Mouse (Mus musculus): Measurements from ENCODE around the gene Tmem156. TPM values are rescaled to one million over a fixed set of nuclear protein-coding genes. Genes with fewer than 3 reads are reported as not detected.
"Not testable (repeated sequence)": the region's sequence is repeated elsewhere in the genome, so short reads cannot be mapped to it uniquely, and the experiment has no call there.

The Tmem156 gene
- polyA plus RNA-seq, 1 experiment, result 3.6 TPM

GRCm38 (mm10) chr5:65128481-65128880 is 36.5 kb upstream of the Tmem156 start:
- Histone ChIP-seq H3K4me1 (replicated peaks; ENCODE audit: control insufficient read depth, insufficient read depth, low read length) (no peaks in the 10 kb centered on the region), H3K36me3 (ENCODE audit: control insufficient read depth, insufficient read depth, low read length) (no peaks in the 10 kb centered on the region), H3K27me3 (ENCODE audit: control insufficient read depth, insufficient read depth, low read length) (no peaks in the 10 kb centered on the region), H3K27ac (ENCODE audit: control insufficient read depth, insufficient read depth, low read length) (no peak overlapping the region), H3K4me3 (ENCODE audit: control insufficient read depth, insufficient read depth, low read length) (no peak overlapping the region)
- DNase-seq, result no peak
- TF ChIP-seq POLR2A (IDR thresholded peaks at IDR 0.05; ENCODE audit: control insufficient read depth, extremely low read depth, insufficient read depth, low read length, poor library complexity) (no peak), CTCF (IDR thresholded peaks at IDR 0.05; ENCODE audit: borderline replicate concordance, control insufficient read depth, extremely low read depth, insufficient read depth, low read length, poor library complexity) (no peak)
- 11% methylated on average over 2 of the region's 2 CpGs for WGBS

DNA sequence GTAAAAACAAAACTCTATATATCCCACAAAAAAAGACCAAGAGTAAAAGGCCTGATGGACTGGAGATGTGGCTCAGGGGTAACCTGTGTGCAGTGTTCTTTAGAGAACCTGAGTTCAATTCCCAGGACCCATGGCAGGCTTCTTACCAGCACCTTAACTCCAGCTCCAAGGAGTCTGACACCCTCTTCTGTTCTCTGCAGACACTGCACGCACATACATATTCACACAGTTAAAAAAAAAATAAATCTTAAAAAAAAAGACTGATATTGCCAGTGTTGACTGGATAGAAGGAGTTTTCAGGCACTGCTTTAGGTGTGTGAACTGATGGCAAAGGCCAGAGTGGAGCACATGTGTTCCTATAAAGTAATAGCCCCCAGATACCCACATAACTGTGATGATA is 34.2 kb upstream of the Tmem156 start:
- Histone ChIP-seq H3K4me3 (ENCODE audit: control insufficient read depth, insufficient read depth, low read length) (no peak overlapping the region), H3K27me3 (ENCODE audit: control insufficient read depth, insufficient read depth, low read length) (no peaks in the 10 kb centered on the region), H3K4me1 (replicated peaks; ENCODE audit: control insufficient read depth, insufficient read depth, low read length) (no peaks in the 10 kb centered on the region), H3K36me3 (ENCODE audit: control insufficient read depth, insufficient read depth, low read length) (no peaks in the 10 kb centered on the region), H3K27ac (ENCODE audit: control insufficient read depth, insufficient read depth, low read length) (no peak overlapping the region)
- WGBS, result 92% methylated on average over 1 of the region's 1 CpGs
- no peak for DNase-seq
- TF ChIP-seq POLR2A (IDR thresholded peaks at IDR 0.05; ENCODE audit: control insufficient read depth, extremely low read depth, insufficient read depth, low read length, poor library complexity) (no peak), CTCF (IDR thresholded peaks at IDR 0.05; ENCODE audit: borderline replicate concordance, control insufficient read depth, extremely low read depth, insufficient read depth, low read length, poor library complexity) (no peak)

- TF ChIP-seq CTCF (IDR thresholded peaks at IDR 0.05; ENCODE audit: borderline replicate concordance, control insufficient read depth, extremely low read depth, insufficient read depth, low read length, poor library complexity), result no peak
- TF ChIP-seq POLR2A (IDR thresholded peaks at IDR 0.05; ENCODE audit: control insufficient read depth, extremely low read depth, insufficient read depth, low read length, poor library complexity), result no peak
- Histone ChIP-seq H3K4me3 (ENCODE audit: control insufficient read depth, insufficient read depth, low read length) (no peak overlapping the region), H3K27me3 (ENCODE audit: control insufficient read depth, insufficient read depth, low read length) (no peaks in the 10 kb centered on the region), H3K36me3 (ENCODE audit: control insufficient read depth, insufficient read depth, low read length) (no peaks in the 10 kb centered on the region), H3K4me1 (replicated peaks; ENCODE audit: control insufficient read depth, insufficient read depth, low read length) (no peaks in the 10 kb centered on the region), H3K27ac (ENCODE audit: control insufficient read depth, insufficient read depth, low read length) (no peak overlapping the region)
- WGBS, result 96% methylated on average over 3 of the region's 3 CpGs
- no peak for DNase-seq
Measured at GRCm38 (mm10) chr5:65122616-65123015, 30.7 kb upstream of the Tmem156 start.

DNA sequence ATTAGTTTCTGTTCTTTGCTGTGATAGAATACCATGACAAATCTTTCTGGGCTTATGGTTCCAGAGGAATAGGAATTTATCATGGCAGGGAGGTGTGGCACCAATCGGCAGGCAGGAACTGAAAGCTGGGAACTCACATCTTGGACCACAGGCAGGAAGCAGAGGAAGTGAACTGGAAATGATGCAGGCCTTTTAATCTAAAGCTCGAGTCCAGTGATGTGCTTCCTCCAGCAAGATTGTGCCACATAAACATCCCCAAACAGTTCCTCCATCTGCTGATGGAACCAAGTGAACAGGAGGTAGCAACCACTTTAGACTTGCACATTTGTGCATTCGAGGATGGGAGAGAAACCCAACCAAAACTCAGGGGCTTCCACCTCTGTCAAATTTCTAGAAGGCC is 28.0 kb upstream of the Tmem156 start:
- Histone ChIP-seq H3K36me3 (ENCODE audit: control insufficient read depth, insufficient read depth, low read length) (no peaks in the 10 kb centered on the region), H3K4me3 (ENCODE audit: control insufficient read depth, insufficient read depth, low read length) (no peak overlapping the region), H3K27me3 (ENCODE audit: control insufficient read depth, insufficient read depth, low read length) (no peaks in the 10 kb centered on the region), H3K4me1 (replicated peaks; ENCODE audit: control insufficient read depth, insufficient read depth, low read length) (no peaks in the 10 kb centered on the region), H3K27ac (ENCODE audit: control insufficient read depth, insufficient read depth, low read length) (no peak overlapping the region)
- TF ChIP-seq POLR2A (IDR thresholded peaks at IDR 0.05; ENCODE audit: control insufficient read depth, extremely low read depth, insufficient read depth, low read length, poor library complexity) (no peak), CTCF (IDR thresholded peaks at IDR 0.05; ENCODE audit: borderline replicate concordance, control insufficient read depth, extremely low read depth, insufficient read depth, low read length, poor library complexity) (no peak)
- 16% methylated on average over 3 of the region's 3 CpGs for WGBS
- no peak for DNase-seq

- no peak overlapping the region for H3K4me3 ChIP-seq (ENCODE audit: control insufficient read depth, insufficient read depth, low read length)
- H3K27me3 ChIP-seq (ENCODE audit: control insufficient read depth, insufficient read depth, low read length), result no peaks in the 10 kb centered on the region
- no peaks in the 10 kb centered on the region for H3K36me3 ChIP-seq (ENCODE audit: control insufficient read depth, insufficient read depth, low read length)
- no peak overlapping the region for H3K27ac ChIP-seq (ENCODE audit: control insufficient read depth, insufficient read depth, low read length)
- no peaks in the 10 kb centered on the region for H3K4me1 ChIP-seq (replicated peaks; ENCODE audit: control insufficient read depth, insufficient read depth, low read length)
- DNase-seq, result no peak
- WGBS, result 68% methylated on average over 1 of the region's 1 CpGs
- TF ChIP-seq CTCF (IDR thresholded peaks at IDR 0.05; ENCODE audit: borderline replicate concordance, control insufficient read depth, extremely low read depth, insufficient read depth, low read length, poor library complexity), result no peak
- TF ChIP-seq POLR2A (IDR thresholded peaks at IDR 0.05; ENCODE audit: control insufficient read depth, extremely low read depth, insufficient read depth, low read length, poor library complexity), result no peak
Measured at GRCm38 (mm10) chr5:65119495-65119894, 27.6 kb upstream of the Tmem156 start.

- no peak for DNase-seq
- Histone ChIP-seq H3K4me3 (ENCODE audit: control insufficient read depth, insufficient read depth, low read length) (no peak overlapping the region), H3K27ac (ENCODE audit: control insufficient read depth, insufficient read depth, low read length) (no peak overlapping the region), H3K36me3 (ENCODE audit: control insufficient read depth, insufficient read depth, low read length) (no peaks in the 10 kb centered on the region), H3K27me3 (ENCODE audit: control insufficient read depth, insufficient read depth, low read length) (no peaks in the 10 kb centered on the region), H3K4me1 (replicated peaks; ENCODE audit: control insufficient read depth, insufficient read depth, low read length) (no peaks in the 10 kb centered on the region)
- WGBS, result 95% methylated on average over 2 of the region's 2 CpGs
- no peak for TF ChIP-seq POLR2A (IDR thresholded peaks at IDR 0.05; ENCODE audit: control insufficient read depth, extremely low read depth, insufficient read depth, low read length, poor library complexity)
- TF ChIP-seq CTCF (IDR thresholded peaks at IDR 0.05; ENCODE audit: borderline replicate concordance, control insufficient read depth, extremely low read depth, insufficient read depth, low read length, poor library complexity), result no peak
Measured at GRCm38 (mm10) chr5:65116789-65117188, 24.9 kb upstream of the Tmem156 start.

DNA sequence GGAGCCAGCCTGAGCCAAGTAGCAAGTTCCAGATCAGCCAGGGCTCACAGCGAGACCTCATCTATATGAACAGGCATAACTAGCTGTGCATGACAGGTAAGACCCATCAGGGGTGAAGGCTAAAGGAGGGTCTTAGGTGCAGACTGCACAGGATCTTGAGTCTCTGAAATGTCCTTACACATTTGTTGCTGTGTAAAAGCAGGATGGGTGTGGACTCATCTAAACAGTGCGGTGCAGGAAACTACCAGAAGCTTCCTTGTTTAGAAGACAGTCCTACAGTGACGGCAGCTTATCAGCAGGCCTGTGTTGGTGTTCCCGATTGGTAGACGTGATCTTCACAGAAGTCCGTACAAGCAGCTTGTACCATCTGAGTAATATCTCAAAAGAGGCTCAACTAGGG is 21.4 kb upstream of the Tmem156 start:
- H3K4me3 ChIP-seq (ENCODE audit: control insufficient read depth, insufficient read depth, low read length), result no peak overlapping the region
- WGBS, result 94% methylated on average over 6 of the region's 6 CpGs
- no peaks in the 10 kb centered on the region for H3K36me3 ChIP-seq (ENCODE audit: control insufficient read depth, insufficient read depth, low read length)
- H3K27ac ChIP-seq (ENCODE audit: control insufficient read depth, insufficient read depth, low read length), result no peak overlapping the region; the same call in 1 of the 2 replicates
- TF ChIP-seq POLR2A (IDR thresholded peaks at IDR 0.05; ENCODE audit: control insufficient read depth, extremely low read depth, insufficient read depth, low read length, poor library complexity) (no peak), CTCF (IDR thresholded peaks at IDR 0.05; ENCODE audit: borderline replicate concordance, control insufficient read depth, extremely low read depth, insufficient read depth, low read length, poor library complexity) (no peak)
- DNase-seq, result no peak
- no peaks in the 10 kb centered on the region for H3K4me1 ChIP-seq (replicated peaks; ENCODE audit: control insufficient read depth, insufficient read depth, low read length)
- H3K27me3 ChIP-seq (ENCODE audit: control insufficient read depth, insufficient read depth, low read length), result no peaks in the 10 kb centered on the region

- not testable (repeated sequence) for H3K27me3 ChIP-seq (ENCODE audit: control insufficient read depth, insufficient read depth, low read length); H3K4me3 ChIP-seq (ENCODE audit: control insufficient read depth, insufficient read depth, low read length); H3K4me1 ChIP-seq (replicated peaks; ENCODE audit: control insufficient read depth, insufficient read depth, low read length); DNase-seq; H3K27ac ChIP-seq (ENCODE audit: control insufficient read depth, insufficient read depth, low read length); H3K36me3 ChIP-seq (ENCODE audit: control insufficient read depth, insufficient read depth, low read length)
- WGBS, result 60% methylated on average over 3 of the region's 3 CpGs
Measured at GRCm38 (mm10) chr5:65112225-65112624, 20.3 kb upstream of the Tmem156 start.

Measured in thymus, adult 2 months (tissue).